In the genomic region with DNA sequence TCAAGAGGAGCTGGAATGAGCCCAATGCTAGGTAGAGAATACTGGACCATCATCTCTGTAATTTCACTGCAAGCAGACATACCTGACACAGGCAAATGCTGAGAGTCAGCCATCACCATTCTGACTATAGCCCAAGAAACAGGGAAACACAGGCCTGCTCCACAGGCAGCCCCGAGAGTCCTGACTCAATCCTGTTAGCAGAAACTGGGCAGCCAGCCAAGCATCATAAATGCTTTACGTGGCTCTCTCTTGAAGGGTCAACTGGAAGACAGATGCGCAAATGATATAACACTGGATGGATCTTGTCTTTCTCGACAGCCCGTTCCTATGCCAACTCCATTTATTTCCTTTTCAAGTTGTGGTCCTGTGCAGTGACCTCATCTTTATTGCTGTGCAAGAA, we compare ENCODE assay signal across 9 mouse cellular contexts. TPM values are rescaled to one million over a fixed set of nuclear protein-coding genes. Genes with fewer than 3 reads are reported as not detected.
A peak's percentile ranks its signal among the peaks of the same experiment; 100 is the strongest.
DNase-seq lines count a peak whose midpoint lies in the region; ATAC-seq and TF ChIP-seq lines count a peak whose summit lies in the region.
"Had no signal": no experiment of that assay in that cellular context is flagged by ENCODE, and none has a peak within 500 bp of the region (broad histone marks: within the 10 kb centered on the region; RNA-seq: fewer than 3 reads in every experiment).

No protein-coding gene starts in this region.

- no peaks in the 10 kb centered on the region for H3K4me1 ChIP-seq in lung, postnatal 0 days (ENCODE audit: insufficient read depth, low read depth, low read length)
- H3K4me1 ChIP-seq in hindbrain, postnatal 0 days (ENCODE audit: insufficient read depth, low read length) = no peaks in the 10 kb centered on the region
- peaks cover 4% of the 10 kb centered on the region for H3K4me1 ChIP-seq in neural tube, embryonic 15.5 days
- no peaks in the 10 kb centered on the region for H3K4me1 ChIP-seq in cerebellum, adult 2 months (ENCODE audit: control insufficient read depth, insufficient read depth, low read length)

- TF ChIP-seq POLR2A in cerebellum, adult 2 months (IDR thresholded peaks at IDR 0.05; ENCODE audit: borderline replicate concordance, insufficient read depth, low read length) = no peak

- DNase-seq in embryo, embryonic 11 days = peak; percentile 45
- DNase-seq in embryo, embryonic 10 days (ENCODE audit: low spot score) = no peak
- DNase-seq in lung, postnatal 0 days (ENCODE audit: low spot score) = peak; percentile 17
- DNase-seq in lung, postnatal 36 days = no peak
- DNase-seq in hindbrain, postnatal 0 days (ENCODE audit: low spot score) = peak; percentile 78
- no peak for DNase-seq in frontal cortex, postnatal 14 days (ENCODE audit: low spot score in 2 of 2)
- no peak for DNase-seq in cerebellum, adult 2 months

- H3K9me3 ChIP-seq in lung, postnatal 0 days (ENCODE audit: low read length) = no peaks in the 10 kb centered on the region
- no peaks in the 10 kb centered on the region for H3K9me3 ChIP-seq in hindbrain, postnatal 0 days (ENCODE audit: low read length)
- H3K9me3 ChIP-seq in neural tube, embryonic 15.5 days (replicated peaks) = no peaks in the 10 kb centered on the region

- H3K4me2 ChIP-seq in lung, postnatal 0 days (replicated peaks; ENCODE audit: low read depth, low read length) = no peak overlapping the region
- no peak overlapping the region for H3K4me2 ChIP-seq in hindbrain, postnatal 0 days (ENCODE audit: low read depth, low read length)
- no peak overlapping the region for H3K4me2 ChIP-seq in neural tube, embryonic 15.5 days

- no peak; the same call in 1 of the 2 replicates for ATAC-seq in lung, postnatal 0 days
- ATAC-seq in hindbrain, postnatal 0 days = peak; percentile 49; the same call in 1 of the 2 replicates
- ATAC-seq in neural tube, embryonic 15.5 days (ENCODE audit: low FRiP score) = peak; percentile 59

- no peak overlapping the region for H3K9ac ChIP-seq in lung, postnatal 0 days (replicated peaks; ENCODE audit: low read depth)
- no peak overlapping the region for H3K9ac ChIP-seq in hindbrain, postnatal 0 days (replicated peaks; ENCODE audit: low read length)
- H3K9ac ChIP-seq in neural tube, embryonic 15.5 days (replicated peaks) = no peak overlapping the region
- H3K9ac ChIP-seq: liver, embryonic 14.5 days had no signal

- H3K4me3 ChIP-seq in lung, postnatal 0 days (ENCODE audit: low read depth, low read length) = no peak overlapping the region
- no peak overlapping the region for H3K4me3 ChIP-seq in hindbrain, postnatal 0 days (ENCODE audit: low read length)
- H3K4me3 ChIP-seq in neural tube, embryonic 15.5 days (replicated peaks) = no peak overlapping the region
- H3K4me3 ChIP-seq in cerebellum, adult 2 months (replicated peaks; ENCODE audit: insufficient read depth, low read depth, low read length) = no peak overlapping the region

- 37% methylated on average over 5 of the region's 5 CpGs for WGBS in lung, postnatal 0 days
- 26% methylated on average over 5 of the region's 5 CpGs for WGBS in hindbrain, postnatal 0 days
- WGBS in neural tube, embryonic 15.5 days = 24% methylated on average over 5 of the region's 5 CpGs
- WGBS in cerebellum, adult 2 months = 24% methylated on average over 5 of the region's 5 CpGs

- TF ChIP-seq EP300 in lung, postnatal 0 days (IDR thresholded peaks at IDR 0.05) = no peak

- no peaks in the 10 kb centered on the region for H3K27me3 ChIP-seq in lung, postnatal 0 days (replicated peaks; ENCODE audit: insufficient read depth, low read length)
- no peaks in the 10 kb centered on the region for H3K27me3 ChIP-seq in hindbrain, postnatal 0 days (ENCODE audit: insufficient read depth, low read length)
- H3K27me3 ChIP-seq in neural tube, embryonic 15.5 days (replicated peaks) = no peaks in the 10 kb centered on the region
- H3K27me3 ChIP-seq in cerebellum, adult 2 months (ENCODE audit: control insufficient read depth, insufficient read depth, low read length) = no peaks in the 10 kb centered on the region

- H3K27ac ChIP-seq in lung, postnatal 0 days (ENCODE audit: low read length) = no peak overlapping the region
- H3K27ac ChIP-seq in hindbrain, postnatal 0 days = no peak overlapping the region
- 0 out of 2 replicates have a peak overlapping the region, but pooled peaks have one; percentile 9 for H3K27ac ChIP-seq in neural tube, embryonic 15.5 days (replicated peaks)
- no peak overlapping the region for H3K27ac ChIP-seq in cerebellum, adult 2 months (ENCODE audit: insufficient read depth, low read length)
- H3K27ac ChIP-seq: liver, embryonic 14.5 days had no signal

- TF ChIP-seq CTCF in lung, postnatal 0 days (IDR thresholded peaks at IDR 0.05) = no peak
- no peak for TF ChIP-seq CTCF in hindbrain, postnatal 0 days (IDR thresholded peaks at IDR 0.05; ENCODE audit: low read depth)
- TF ChIP-seq CTCF in cerebellum, adult 2 months (IDR thresholded peaks at IDR 0.05; ENCODE audit: borderline replicate concordance, insufficient read depth, low read depth, low read length) = no peak

- no peaks in the 10 kb centered on the region for H3K36me3 ChIP-seq in lung, postnatal 0 days (ENCODE audit: insufficient read depth, low read length)
- H3K36me3 ChIP-seq in hindbrain, postnatal 0 days (ENCODE audit: insufficient read depth, low read length) = no peaks in the 10 kb centered on the region
- H3K36me3 ChIP-seq in neural tube, embryonic 15.5 days = no peaks in the 10 kb centered on the region

RNA-seq across cellular contexts. Expression of gene Kcne4, which starts 34.7 kb away (rescaled TPM):
- 10.1 and 12.6 TPM in 2 replicates for polyA plus RNA-seq in lung, postnatal 0 days (2015; fragmentation: Nextera tagmentation; extraction: Ambion mirVana)
- total RNA-seq in hindbrain, postnatal 0 days (2014; rRNA removed) = 0.79 and 2.0 TPM in 2 replicates
- polyA plus RNA-seq in hindbrain, postnatal 0 days (2015; fragmentation: Nextera tagmentation; extraction: Ambion mirVana) = 1.5 and 1.7 TPM in 2 replicates
- 3.5 and 6.2 TPM in 2 replicates for polyA plus RNA-seq in neural tube, embryonic 15.5 days (2015; fragmentation: Nextera tagmentation; extraction: Ambion mirVana)
- polyA plus RNA-seq in cerebellum, adult 2 months (2012; rRNA removed) = 0.40 and 0.56 TPM in 2 replicates

Comparison
In these comparisons a context has a peak if more than half of its experiments do, and no peak if none do; other contexts are left out.
1. DNase-seq: peak in embryo, embryonic 11 days (single experiment), lung, postnatal 0 days (single experiment) and hindbrain, postnatal 0 days (single experiment); none in embryo, embryonic 10 days (single experiment), lung, postnatal 36 days (single experiment), frontal cortex, postnatal 14 days (0 of 2) and cerebellum, adult 2 months (0 of 2).